Mouse (Mus musculus) intestine, embryonic 16.5 days (tissue): ENCODE results near the gene Serp2. TPM values are rescaled to one million over a fixed set of nuclear protein-coding genes. Genes with fewer than 3 reads are reported as not detected.

ENCODE experiments used
- ATAC-seq: fragments of 200-750 bp; cut with Nextera tagmentation; 2 replicates; pipeline ENCODE4 v1.8.0; 2017; ENCODE audit warnings: moderate TSS enrichment, moderate library complexity
- H3K27ac ChIP-seq: fragments of 300-500 bp; sonication (generic); 2 replicates; pipeline ENCODE4 v1.5.1; 2014; ENCODE audit warnings: mild to moderate bottlenecking, low read length
- H3K27me3 ChIP-seq: fragments of 300-500 bp; sonication (generic); replicated peaks from 2 replicates; pipeline ENCODE4 v1.6.1; 2014; ENCODE audit warnings: low read length, control low read depth, mixed read lengths; ENCODE audit not compliant: control insufficient read depth, insufficient read depth
- H3K36me3 ChIP-seq: fragments of 300-500 bp; sonication (generic); 2 replicates; pipeline ENCODE4 v1.6.1; 2014; ENCODE audit warnings: low read length, control low read depth; ENCODE audit not compliant: control insufficient read depth, insufficient read depth
- H3K4me1 ChIP-seq: fragments of 300-500 bp; sonication (generic); 2 replicates; pipeline ENCODE4 v1.6.1; 2014; ENCODE audit warnings: low read length, control low read depth, mixed read lengths; ENCODE audit not compliant: control insufficient read depth, insufficient read depth
- H3K4me2 ChIP-seq: fragments of 300-500 bp; sonication (generic); 2 replicates; pipeline ENCODE4 v1.6.1; 2014; ENCODE audit warnings: low read depth, low read length, control low read depth
- H3K4me3 ChIP-seq: fragments of 300-500 bp; sonication (generic); 2 replicates; pipeline ENCODE4 v1.5.1; 2014; ENCODE audit warnings: mild to moderate bottlenecking, low read length
- H3K9ac ChIP-seq: fragments of 300-500 bp; sonication (generic); 2 replicates; pipeline ENCODE4 v1.6.1; 2014; ENCODE audit warnings: low read depth, low read length
- H3K9me3 ChIP-seq: fragments of 300-500 bp; sonication (generic); 2 replicates; pipeline ENCODE4 v1.6.1; 2016; ENCODE audit warnings: low read length, control low read depth; ENCODE audit not compliant: control insufficient read depth
- WGBS: fragments of 180-500 bp; shearing (Covaris S2); extraction: QIAGEN DNeasy Blood & Tissue Kit; methylation state at CpG from one replicate; pipeline ENCODE4 v1.1.7; 2014; 5-methylcytosine and 5-hydroxymethylcytosine counted together
- polyA plus RNA-seq: library from polyadenylated mRNA; unstranded; fragments of >200 nt; fragmentation: Nextera tagmentation; extraction: Ambion mirVana; gene quantifications from 2 replicates; pipeline ENCODE4 v1.2.1, GENCODE M21; 2015

Serp2 gene
- polyA plus RNA-seq, 1 experiment from 2014 or later = 8.2 TPM

DNA sequence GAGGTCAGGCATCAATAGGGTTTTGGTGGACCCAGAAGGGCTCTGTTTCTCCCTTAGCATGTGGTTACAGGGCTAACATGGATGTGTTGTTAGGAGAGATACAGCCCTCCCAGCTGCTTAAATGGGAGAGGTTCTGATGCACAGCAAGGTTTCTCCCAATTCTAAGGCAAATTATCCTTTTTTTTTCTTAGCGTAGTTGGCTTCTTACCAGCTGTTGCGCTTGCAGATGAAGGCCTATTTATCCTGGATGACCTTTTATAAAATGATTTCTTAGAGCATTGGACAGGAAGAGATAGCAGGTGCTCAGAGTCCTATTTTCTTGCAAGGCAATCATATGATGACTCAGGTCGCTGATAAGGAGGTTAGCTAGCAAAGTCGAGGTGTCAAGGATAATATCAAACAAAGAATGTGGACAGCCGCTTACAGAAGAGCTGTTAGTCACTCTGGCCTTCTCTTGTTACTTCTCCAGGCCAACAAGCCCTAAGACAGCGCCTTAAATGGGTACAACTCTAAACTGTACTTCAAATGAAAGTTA is 37.7 kb upstream of the Serp2 start:
- Histone ChIP-seq H3K9me3 (no peaks in the 10 kb centered on the region), H3K4me1 (peaks cover 32% of the 10 kb centered on the region), H3K4me3 (no peak overlapping the region), H3K4me2 (no peak overlapping the region), H3K27ac (peak overlapping the region; percentile 10; the same call in 1 of the 2 replicates), H3K9ac (no peak overlapping the region), H3K27me3 (no peaks in the 10 kb centered on the region), H3K36me3 (no peaks in the 10 kb centered on the region)
- 52% methylated on average over 6 of the region's 6 CpGs for WGBS
- no peak for ATAC-seq

DNA sequence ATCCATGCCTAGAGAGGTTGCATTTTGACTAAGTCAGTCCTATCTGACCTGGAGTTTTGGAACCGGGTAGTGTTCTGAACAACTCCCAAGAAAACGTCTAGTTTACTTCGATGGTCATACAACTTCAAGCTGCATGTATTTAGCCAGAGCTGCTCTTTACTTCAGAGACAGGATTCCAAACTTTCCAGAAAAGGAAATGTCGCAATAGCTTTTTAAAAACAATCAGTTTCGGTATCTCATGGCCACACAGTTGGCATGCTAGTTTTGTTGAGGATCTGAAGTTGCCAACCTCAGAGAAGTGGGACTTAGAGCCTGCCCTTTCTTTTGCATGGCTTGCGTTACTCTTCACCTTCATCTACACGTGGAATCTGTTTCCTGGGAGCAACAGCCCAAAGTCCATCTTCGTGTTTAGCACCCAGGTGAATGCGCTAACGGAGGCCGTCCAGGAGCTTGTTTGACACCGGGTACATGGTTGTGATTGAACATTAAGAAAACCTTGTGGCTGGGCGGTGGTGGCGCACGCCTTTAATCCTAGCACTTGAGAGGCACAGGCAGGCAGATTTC is 37.0 kb upstream of the Serp2 start:
- Histone ChIP-seq H3K9ac (no peak overlapping the region), H3K36me3 (no peaks in the 10 kb centered on the region), H3K4me1 (peaks cover 31% of the 10 kb centered on the region), H3K27me3 (no peaks in the 10 kb centered on the region), H3K4me3 (no peak overlapping the region), H3K9me3 (no peaks in the 10 kb centered on the region), H3K4me2 (no peak overlapping the region), H3K27ac (no peak overlapping the region)
- ATAC-seq = no peak
- WGBS = 79% methylated on average over 15 of the region's 15 CpGs

DNA sequence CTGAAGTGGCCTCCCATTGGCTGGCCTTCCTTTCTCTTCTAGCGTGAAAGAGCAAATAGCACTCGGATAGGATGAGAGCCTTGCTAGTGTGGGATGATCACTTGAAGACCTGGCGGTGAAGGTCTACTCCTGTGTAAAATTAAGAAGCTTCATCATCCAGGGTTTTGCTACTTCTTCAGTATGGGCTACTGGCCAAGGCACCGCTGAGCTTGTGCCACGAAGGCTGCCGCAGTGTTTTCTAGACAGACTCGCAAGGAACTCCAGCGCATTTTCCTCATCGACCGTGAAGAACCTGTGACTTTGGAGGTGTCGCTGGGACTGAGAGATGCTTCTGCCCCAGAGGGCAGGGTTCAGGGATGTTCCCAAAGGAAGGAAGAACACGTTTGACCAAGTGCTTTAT is 36.0 kb upstream of the Serp2 start:
- Histone ChIP-seq H3K36me3 (no peaks in the 10 kb centered on the region), H3K9me3 (no peaks in the 10 kb centered on the region), H3K9ac (no peak overlapping the region), H3K4me3 (no peak overlapping the region), H3K4me2 (no peak overlapping the region), H3K27me3 (no peaks in the 10 kb centered on the region), H3K4me1 (peaks cover 21% of the 10 kb centered on the region), H3K27ac (no peak overlapping the region)
- 88% methylated on average over 12 of the region's 12 CpGs for WGBS
- no peak for ATAC-seq

DNA sequence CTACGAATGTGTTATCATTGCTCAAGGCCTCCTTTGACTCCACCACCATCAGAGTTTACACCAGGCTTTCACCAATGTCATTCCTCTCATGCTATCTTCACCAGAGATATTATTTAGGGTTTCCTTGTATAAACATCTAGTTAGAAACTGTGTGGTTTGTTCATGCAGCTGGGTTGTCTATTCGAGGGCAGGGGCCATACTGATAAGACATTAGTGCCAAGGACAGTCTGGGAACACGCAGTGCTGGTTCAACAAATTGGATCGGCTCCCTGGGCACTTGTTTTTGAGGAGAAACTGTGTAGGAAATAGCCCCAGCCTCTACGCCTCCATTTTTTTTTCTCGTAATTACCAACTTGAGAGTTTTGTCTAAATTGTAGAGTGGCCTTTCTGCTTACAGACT is 35.4 kb upstream of the Serp2 start:
- Histone ChIP-seq H3K4me2 (no peak overlapping the region), H3K27me3 (no peaks in the 10 kb centered on the region), H3K36me3 (no peaks in the 10 kb centered on the region), H3K4me1 (peaks cover 20% of the 10 kb centered on the region), H3K9me3 (no peaks in the 10 kb centered on the region), H3K27ac (no peak overlapping the region), H3K9ac (no peak overlapping the region), H3K4me3 (no peak overlapping the region)
- 68% methylated on average over 6 of the region's 6 CpGs for WGBS
- ATAC-seq = no peak

DNA sequence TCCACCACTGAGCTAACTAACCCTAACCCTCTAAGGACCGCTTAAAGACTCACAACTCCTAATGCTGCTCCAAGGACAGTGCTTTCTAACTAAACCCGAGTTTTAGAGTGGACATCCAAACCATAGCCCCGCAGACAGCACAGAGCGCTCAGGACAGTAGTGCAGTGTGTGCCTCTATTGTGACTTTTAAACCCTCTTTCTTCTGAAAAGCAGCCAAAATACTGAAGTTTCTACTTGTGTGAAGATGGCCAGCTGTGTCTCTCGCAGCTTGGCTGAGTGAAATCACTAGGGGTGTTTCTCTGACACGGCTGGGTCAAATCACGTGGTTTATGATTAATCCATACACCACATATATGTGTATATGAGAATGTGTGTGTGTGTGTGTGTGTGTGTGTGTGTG is 33.4 kb upstream of the Serp2 start:
- H3K4me3 ChIP-seq = no peak overlapping the region
- no peaks in the 10 kb centered on the region for H3K36me3 ChIP-seq
- H3K4me1 ChIP-seq = peaks cover 17% of the 10 kb centered on the region
- peak overlapping the region; percentile 58; the same call in 1 of the 2 replicates for H3K27ac ChIP-seq
- no peak overlapping the region for H3K9ac ChIP-seq
- no peaks in the 10 kb centered on the region for H3K9me3 ChIP-seq
- no peak overlapping the region for H3K4me2 ChIP-seq
- no peak for ATAC-seq
- H3K27me3 ChIP-seq = no peaks in the 10 kb centered on the region
- 54% methylated on average over 7 of the region's 7 CpGs for WGBS

DNA sequence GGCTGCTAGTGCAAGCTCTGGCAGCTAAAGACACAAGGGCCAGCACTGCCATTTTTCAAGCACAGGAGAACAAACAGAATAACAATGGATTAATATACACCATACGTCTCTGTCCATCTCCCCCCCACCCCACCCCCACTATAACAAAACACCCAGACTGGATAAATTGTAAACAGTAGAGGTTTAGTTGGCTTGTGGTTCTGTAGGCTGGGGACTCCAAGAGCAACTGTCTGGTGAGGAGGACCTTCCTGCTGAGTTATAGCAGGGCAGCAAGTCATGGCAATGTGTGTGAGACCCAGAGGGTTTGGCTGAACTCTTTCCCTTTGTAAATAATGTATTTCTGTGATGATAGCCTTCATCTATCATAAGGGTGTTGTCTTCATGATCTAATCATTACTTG is 33.0 kb upstream of the Serp2 start:
- Histone ChIP-seq H3K27ac (peak overlapping the region; percentile 58; the same call in 1 of the 2 replicates), H3K4me1 (peaks cover 12% of the 10 kb centered on the region), H3K4me2 (no peak overlapping the region), H3K27me3 (no peaks in the 10 kb centered on the region), H3K9ac (no peak overlapping the region), H3K4me3 (no peak overlapping the region), H3K9me3 (no peaks in the 10 kb centered on the region), H3K36me3 (no peaks in the 10 kb centered on the region)
- WGBS = 50% methylated on average over 1 of the region's 1 CpGs
- peak; percentile 40; the same call in 1 of the 2 replicates for ATAC-seq

DNA sequence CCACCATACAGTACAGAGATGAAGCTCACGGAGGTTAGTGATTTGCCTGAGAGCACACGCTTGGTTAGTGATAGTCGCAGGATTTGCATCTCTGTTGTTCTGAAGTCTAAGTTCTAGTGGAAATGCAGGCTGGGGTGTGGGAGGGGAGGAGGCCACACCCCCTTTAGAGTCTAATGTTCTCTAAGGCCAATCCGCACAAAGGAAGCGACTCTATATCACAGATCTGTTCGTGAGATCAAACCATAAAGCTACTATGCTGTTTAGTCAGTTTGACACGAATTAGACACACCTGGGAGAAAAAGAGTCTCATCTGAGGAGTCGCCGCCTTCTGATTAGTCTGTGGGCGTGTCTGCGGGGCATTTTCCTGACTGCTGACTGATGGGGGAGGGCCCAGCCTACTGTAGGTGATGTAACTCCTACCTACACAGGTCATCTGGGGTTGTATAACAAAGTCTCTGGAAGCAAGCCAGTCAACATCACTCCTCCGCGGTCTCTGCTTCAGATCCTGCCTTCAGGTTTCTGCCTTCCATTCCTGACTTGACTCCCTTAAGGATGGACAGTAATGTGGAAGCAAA is 29.2 kb upstream of the Serp2 start:
- H3K27me3 ChIP-seq = no peaks in the 10 kb centered on the region
- H3K9me3 ChIP-seq = no peaks in the 10 kb centered on the region
- H3K9ac ChIP-seq = no peak overlapping the region
- ATAC-seq = peak; percentile 85
- WGBS = 42% methylated on average over 13 of the region's 13 CpGs
- no peak overlapping the region for H3K27ac ChIP-seq
- H3K4me3 ChIP-seq = no peak overlapping the region
- no peak overlapping the region for H3K4me2 ChIP-seq
- H3K36me3 ChIP-seq = no peaks in the 10 kb centered on the region
- H3K4me1 ChIP-seq = peaks cover 4% of the 10 kb centered on the region

DNA sequence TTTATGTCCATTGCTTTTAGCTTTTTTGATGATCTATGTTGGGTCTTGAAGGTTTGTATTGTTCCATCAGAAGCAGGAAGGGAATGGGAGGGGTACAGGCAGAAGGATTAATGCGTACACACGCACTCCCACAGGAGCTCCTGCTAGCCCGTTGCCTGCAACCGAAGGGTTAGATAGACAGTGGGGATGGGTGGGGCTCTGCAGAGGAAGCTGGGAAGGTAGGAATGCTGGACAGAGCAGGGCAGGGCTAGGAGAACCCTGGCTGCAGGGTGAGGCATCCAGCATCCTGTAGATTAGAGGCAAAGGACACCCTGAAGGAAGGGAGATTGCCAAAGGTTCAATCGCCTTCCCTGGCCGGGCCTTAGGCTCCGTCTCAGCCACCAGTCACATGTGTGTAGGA is 27.3 kb upstream of the Serp2 start:
- Histone ChIP-seq H3K27me3 (no peaks in the 10 kb centered on the region), H3K9ac (no peak overlapping the region)

DNA sequence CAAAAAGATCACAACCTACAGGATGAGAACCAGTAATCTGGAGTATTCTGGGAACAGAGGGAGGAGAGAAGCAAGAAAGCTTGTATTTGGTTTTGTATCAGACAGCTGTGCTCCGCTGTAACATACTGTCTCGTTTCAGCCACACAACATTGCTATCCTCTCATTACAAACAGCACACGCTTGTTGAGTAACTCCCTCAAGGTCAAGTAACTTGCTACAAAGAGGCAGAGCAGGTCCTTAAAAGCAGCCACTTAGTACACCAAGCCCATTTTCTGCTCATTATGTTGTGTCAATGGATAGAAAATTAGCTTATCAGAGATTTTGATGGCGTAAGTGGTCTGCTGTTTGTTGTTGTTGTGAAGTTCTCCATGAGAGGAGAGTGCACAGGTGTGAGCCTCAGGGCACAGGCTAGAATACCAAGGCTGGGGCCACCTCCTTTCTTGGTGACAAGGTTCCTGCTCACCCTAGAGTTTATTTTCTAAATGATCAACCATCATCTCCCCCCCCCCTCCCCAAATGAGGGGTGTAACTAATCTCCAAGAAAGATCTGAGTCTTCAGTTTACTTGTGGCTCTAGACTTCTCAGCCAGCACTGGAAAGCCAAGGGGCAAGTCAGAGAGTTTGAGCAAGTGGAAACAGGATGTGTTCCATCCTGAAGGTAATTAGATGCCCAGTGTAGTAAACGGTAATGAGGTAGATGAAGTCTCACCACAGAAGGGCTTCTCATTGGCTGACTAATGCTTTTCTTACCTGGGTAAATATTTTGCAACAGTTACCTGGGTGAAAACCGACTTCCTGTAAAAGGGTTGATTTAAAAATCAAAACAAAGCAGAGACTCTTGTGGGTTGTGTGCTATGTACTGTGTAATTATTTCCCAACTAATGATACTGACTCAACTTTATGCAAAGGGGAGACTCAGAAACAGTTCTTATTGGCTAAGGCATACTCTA is 25.6 kb upstream of the Serp2 start:
- H3K9ac ChIP-seq = no peak overlapping the region
- H3K36me3 ChIP-seq = no peaks in the 10 kb centered on the region
- no peaks in the 10 kb centered on the region for H3K4me1 ChIP-seq
- H3K4me2 ChIP-seq = no peak overlapping the region
- no peak overlapping the region for H3K4me3 ChIP-seq
- H3K27ac ChIP-seq = no peak overlapping the region
- ATAC-seq = no peak
- no peaks in the 10 kb centered on the region for H3K9me3 ChIP-seq
- WGBS = 77% methylated on average over 6 of the region's 6 CpGs
- no peaks in the 10 kb centered on the region for H3K27me3 ChIP-seq

More for the DNA sequence above, 27.3 kb upstream of the Serp2 start:
- 63% methylated on average over 7 of the region's 7 CpGs for WGBS
- Histone ChIP-seq H3K36me3 (no peaks in the 10 kb centered on the region), H3K9me3 (no peaks in the 10 kb centered on the region), H3K4me2 (no peak overlapping the region), H3K4me1 (no peaks in the 10 kb centered on the region), H3K27ac (no peak overlapping the region), H3K4me3 (no peak overlapping the region)
- no peak for ATAC-seq
